Mouse (Mus musculus): ENCODE measurements at regions not wholly inside any gene's neighbourhood (a gene's known extent, or its start where the extent isn't known, plus 50 kb on each side); places are given as distances from the start of the nearest gene placed in this dataset.
"Not testable (repeated sequence)": the region's sequence is repeated elsewhere in the genome, so short reads cannot be mapped to it uniquely, and the experiment has no call there.

DNA sequence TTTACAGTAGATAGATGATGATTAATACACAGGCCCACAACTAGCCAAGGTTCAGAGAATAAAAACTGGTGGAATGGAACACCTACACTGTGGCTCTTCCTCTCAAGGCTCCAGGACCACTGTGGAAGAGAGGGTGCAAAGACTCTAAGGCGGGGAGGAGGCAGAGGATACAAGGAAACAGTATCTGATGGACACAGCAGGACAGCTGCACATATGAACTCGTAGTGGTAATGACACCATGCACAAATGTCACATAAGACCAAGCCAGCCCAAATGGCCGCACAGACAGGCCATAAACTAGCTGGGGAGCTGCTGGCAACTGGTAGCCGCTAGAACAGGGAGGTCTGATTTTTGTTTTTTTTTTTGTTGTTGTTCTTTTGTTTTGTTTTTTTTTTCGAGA, 197.0 kb upstream of the Serp2 start:
- DNase-seq (ENCODE audit: low spot score): no peak

DNA sequence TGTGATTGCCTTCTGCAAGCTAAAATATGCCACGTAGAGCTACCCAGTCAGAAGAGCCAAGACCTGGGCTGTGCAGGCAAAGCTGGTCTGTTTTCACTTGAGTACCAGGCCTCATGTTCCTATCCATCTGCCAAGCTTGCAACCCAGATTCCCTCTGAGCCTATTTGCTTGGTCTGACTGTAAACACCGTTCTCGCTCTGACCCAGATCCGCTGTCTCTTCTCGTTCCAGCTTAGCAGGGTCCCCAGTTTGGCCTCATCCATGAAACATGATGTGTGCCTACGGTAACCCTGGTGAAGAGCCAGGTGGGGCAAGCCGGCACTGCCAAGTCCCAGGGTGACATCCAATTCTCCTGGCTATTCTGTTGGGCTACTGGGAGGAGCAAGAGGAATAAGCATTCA, 192.5 kb upstream of the Serp2 start:
- no peak for DNase-seq (ENCODE audit: low spot score)

DNA sequence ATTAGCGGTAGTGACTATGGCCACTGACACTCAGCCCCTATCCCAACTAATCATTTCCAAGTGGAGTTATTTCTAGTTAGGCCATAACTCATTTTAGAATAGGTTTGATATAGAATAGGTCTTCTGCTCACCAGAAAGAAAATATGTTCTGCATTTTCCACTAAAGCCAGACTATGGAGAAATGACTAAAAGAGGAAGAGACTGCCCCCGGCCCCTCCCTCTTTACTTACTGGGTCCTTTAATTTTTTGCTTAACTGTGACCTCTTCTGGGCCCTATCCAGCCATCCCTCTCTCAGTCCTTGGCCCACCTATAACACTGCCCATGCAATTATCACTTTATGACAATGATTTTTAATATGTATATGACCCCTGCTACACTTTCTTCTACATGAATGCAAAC, 192.0 kb upstream of the Serp2 start:
- DNase-seq (ENCODE audit: low spot score): no peak

DNA sequence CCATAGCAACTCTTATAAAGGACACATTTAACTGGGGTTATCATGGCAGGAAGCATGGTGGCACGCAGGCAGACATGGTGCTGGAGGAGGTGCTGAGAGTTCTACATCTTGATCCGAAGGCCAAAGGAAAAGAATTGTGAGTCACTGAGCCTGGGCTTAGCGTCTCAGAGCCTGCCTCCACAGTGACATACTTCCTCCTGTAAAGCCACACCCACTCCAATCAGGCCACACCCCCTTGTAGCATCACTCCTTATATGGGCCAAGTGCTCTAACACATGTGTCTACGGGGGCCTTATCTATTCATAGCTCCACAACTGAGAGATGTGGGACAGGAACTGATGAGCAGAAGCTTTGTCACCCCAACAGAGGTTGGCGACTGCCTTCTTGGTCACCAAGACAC, 191.1 kb upstream of the Serp2 start:
- DNase-seq (ENCODE audit: low spot score): no peak

DNA sequence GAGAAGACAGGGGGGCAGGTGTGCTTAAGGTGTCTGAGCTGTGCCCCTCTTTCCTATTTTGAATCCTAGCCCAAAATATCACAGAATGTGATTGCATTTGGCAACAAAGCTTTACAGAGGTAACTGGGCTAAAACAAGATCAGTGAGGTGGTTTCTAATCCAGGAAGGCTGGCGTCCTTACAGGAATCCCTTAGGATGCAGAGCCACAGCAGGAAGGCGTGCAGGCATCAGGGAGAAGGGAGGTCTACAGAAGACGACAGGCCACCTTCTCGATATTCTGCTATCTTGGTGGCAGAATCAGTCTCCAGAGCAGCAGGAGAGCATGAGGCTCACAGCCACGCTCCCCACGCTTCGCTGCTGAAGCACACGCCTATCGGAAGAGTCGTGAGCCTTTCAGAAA, 189.6 kb upstream of the Serp2 start:
- no peak for DNase-seq (ENCODE audit: low spot score)

DNA sequence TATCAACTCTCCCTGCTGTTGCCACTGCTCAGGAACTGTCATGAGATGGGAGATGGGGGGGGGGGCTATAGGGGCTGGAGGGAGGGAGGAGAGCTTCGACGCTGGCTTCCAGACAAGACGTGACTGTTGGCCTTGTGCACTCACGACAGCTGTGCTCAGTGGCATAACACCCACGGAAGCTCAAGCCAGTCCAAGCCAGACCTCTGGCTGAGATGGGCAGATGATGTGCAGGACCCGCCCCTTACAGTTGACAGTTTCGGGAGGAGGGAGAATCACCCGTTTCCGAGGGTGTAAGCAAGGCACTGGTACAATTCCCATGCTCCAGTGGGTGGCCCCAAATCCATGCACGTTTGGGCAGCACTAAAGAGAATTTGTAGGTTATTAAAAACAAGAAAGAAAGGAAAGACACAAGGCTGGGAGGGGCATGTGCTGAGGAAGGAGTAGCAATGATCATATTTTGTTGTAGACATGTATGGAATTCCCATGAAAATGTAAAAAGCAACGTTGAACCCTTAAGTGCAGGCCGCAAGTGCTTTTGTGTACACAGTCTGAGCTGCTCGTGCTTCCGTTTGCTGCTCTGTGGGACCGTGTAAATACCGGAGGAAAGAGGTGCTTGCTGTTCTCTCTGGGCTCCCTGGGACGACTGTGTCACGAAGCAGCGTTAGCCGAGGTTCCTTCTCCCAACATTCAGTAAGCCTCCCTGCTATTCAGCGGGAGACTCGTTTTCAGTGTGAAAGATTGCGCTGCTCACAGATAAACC, 188.2 kb upstream of the Serp2 start:
- DNase-seq (ENCODE audit: low spot score): no peak

DNA sequence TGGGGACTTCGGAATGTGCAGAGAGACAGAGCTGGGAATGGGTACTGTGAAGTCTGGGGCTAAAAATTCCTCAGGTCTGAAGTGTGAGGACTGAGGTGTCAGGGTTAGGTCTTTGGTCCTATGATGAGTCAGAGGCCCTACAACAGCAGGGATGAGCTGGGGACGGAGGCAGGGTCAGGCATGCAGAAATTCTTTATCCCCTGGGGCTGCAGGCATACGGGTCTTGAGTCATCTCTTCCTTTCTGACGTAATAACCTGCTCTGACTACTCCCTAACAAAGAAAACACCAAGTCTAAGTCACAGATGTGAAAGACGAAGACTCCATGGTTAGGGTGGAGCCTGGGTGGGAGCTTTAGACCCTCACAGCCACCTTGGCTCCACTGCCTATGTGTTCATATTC, 185.6 kb upstream of the Serp2 start:
- DNase-seq (ENCODE audit: low spot score): no peak

DNA sequence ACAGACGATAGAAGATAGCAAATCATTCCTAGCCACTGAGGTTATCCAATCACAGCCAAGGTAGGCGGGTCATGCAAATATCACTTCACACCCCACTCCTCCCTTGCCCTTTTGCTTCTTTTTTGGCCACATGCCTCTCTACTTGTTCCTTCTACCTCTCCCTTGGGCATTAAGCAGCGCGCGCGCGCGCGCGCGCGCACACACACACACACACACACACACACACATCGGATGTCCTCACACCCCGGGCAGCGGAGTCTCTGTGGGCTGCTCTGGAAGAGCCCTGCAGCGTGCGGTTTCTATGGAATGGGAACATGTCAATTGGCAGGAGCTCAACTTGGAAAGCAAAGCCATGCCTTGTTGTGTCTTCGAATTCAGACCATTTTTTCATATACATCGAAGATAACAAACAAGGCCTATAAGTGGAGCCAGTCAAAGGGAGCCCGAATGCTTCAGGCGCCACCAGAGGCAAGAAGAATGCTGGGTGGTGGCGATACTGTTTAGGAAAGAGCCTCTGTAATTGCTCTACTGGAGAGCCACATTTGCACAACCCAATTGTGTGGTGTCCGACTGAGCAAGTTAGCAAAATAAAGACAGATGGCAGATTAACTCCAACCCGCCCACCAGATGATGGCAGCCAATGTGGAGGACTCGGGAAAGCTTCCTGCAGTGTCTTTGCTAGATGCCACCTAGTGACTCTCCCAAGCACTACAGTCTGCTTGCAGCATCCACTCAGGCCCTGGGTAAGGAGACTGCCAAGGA, 183.3 kb upstream of the Serp2 start:
- DNase-seq (ENCODE audit: low spot score): peak; percentile 60

DNA sequence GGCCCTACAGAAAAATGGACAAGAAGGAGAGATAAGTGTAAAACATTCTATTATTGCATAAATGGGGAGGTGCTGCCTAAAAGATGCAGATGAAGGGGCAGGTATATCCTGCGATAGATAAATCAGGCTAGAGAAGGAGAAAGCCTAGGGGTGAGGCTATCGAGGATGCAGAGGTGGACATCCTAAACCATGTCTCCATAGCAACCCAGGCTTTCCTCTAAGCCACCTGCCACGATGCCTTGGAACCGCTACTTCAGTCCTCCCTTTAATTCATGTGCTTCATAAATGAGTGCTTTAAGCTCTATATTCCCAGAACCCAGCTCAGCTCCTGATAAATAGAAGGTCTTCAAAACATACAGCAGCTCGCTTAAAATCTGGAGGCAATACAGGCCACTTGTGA, 179.3 kb upstream of the Serp2 start:
- no peak for DNase-seq (ENCODE audit: low spot score)

DNA sequence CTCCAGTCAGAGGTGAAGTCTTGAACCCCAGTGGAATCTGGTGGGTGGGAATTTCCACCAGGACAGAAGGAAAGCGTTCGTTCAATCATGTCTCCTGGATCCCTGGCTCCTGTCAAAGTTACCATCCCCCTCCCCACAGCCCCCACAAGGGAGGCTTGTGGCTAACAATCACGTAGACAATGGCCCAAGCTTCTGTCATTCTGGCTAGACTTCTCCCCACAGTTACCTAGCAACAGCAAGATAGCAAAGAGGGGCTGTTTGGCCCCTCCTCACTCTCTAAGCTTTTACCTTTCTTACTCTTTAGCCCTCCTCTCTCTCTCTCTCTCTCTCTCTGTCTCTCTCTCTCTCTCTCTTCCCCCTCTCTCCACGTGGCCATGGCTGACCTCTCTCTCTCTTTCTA, 178.4 kb upstream of the Serp2 start:
- peak; percentile 20 for DNase-seq (ENCODE audit: low spot score)

DNA sequence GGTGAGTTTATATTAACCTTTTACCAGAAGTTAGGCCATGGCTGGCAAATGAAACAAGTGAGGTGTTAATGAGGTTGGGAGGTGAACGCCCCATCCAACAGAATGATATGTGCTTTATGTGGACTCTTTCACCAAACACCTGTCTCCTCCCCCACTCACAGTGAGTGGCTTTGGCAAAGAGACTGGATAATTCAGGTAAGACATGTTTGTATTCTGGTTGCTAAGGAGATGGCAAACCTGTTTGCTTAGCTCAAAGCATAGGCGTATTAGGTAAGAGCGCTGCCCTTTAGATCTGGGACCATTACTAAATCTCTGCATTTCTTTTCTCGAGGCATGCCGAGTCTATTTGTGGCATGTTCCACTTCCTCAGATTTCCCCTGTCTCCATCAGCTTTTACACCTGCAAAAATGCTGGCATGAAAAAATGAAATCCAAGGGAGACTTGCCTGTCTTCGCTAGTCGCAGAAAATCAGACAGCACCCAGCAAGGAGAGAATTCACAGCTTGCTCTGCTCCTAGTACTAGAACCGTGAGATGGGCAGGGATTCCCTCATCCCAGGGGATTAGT, 176.7 kb upstream of the Serp2 start:
- no peak for DNase-seq (ENCODE audit: low spot score)

DNA sequence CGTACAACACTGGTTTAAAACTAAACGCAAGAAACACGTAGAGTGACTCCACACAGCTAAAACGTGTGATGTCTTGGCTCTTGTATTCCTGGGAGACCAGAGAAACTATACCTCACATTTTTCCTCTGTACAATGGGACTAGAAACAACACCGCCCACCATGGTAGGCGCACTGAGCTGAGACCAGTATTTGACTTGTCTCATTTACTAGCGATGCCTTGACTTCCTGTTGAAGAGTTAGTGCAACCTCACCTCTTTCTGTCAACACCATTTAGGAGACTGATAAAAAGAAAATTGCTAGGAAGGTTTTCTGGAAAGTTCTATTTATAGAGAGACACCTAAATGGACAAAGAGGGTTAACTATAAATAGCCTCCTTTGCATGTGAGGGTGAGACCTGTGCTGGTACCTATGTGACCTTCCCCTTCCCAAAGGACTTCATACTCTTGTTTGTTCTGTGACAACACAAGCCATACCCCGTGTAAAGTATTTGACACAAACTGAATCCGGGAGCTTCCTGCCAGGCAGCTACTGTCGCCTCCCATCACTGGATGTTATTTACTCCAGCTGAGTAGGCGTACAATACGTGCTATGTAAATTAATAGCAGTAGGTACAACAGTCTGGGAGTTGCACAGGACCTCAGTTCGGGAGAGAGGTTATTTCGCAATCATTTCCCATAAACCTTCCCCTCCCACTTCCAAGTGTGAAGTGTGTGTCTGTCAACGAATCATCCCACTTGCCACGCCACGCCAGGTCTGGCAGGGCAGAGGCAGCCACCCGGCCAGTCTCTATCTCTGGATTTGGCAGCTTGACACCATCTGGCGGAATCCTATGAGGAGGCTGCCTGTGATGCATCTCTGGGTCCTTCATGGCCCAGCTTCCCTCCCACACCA, 174.7 kb upstream of the Serp2 start:
- no peak for DNase-seq (ENCODE audit: low spot score)

DNA sequence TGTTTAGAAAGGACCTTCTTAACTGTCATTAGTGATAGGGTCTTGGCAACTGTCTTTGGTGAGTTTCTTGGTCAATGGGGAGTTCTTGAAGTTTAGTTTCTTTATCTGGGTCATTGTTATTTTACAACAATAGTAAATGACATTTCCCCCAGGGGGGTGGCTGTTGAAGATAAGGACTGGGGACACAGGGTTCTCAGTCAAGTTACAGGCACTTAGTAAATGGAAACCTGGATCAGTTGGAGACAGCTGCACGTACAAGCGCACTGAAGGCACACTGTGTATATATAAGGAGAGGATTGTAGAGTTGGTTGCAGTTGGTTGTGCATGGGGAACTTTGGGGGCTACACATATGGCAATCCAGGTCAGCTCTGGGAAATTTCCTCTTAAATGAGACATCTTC, 169.2 kb upstream of the Serp2 start:
- no peak for DNase-seq (ENCODE audit: low spot score)

DNA sequence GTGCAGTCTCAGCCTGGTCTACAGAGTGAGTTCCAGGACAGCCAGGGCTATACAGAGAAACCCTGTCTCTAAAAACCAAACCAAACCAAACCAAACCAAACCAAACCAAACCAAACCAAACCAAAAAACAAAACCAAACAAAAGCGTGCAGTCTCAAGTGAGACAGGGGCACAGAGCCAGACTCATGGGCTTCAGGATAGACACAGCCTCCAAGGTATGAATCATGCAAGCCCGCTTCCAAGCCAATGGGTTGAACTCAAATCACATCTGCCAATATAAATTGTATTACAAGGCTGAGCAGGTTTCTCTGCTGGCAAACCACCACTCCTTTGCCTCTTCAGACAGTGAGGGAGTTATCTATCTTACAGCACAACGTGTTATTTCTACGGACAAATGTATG, 168.5 kb upstream of the Serp2 start:
- not testable (repeated sequence) for DNase-seq (ENCODE audit: low spot score)

DNA sequence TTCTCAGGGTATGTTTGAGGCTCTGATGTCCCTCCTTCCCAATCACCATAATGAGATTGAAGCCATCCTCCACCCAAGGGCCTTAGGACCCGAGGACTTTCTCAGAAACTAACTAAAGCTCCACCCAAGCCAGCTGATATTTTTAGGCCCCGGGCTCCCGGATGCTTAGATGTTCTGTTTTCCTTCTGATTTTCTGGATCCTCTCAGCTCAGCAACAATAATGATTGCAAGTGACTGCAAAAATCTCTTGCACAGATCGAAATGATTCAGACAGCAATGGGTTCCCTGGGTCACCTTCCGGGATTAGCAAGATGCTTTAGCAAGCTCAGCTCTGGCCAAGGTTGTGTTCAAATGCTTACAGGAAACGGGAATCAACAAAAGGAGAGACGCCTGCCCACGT, 168.1 kb upstream of the Serp2 start:
- no peak for DNase-seq (ENCODE audit: low spot score)

DNA sequence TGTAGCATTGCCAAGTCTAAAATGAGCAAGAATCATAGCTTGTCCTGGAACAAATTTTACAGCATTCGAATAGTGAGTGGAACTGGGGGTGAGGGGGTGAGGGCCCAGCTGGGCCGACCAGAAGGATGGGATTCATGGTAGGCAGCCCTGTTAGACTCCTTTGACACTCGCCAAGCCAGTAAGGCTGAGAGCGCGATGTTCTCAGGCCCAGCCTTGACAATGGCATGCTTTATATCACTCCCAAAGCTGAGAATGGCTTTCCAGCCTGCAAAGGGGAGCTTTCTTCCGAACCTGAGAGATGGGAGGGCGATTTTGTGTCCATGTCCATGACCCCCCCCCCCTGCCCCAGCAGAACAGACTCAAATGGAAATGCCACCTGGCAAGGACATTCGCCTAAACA, 167.7 kb upstream of the Serp2 start:
- no peak for DNase-seq (ENCODE audit: low spot score)

DNA sequence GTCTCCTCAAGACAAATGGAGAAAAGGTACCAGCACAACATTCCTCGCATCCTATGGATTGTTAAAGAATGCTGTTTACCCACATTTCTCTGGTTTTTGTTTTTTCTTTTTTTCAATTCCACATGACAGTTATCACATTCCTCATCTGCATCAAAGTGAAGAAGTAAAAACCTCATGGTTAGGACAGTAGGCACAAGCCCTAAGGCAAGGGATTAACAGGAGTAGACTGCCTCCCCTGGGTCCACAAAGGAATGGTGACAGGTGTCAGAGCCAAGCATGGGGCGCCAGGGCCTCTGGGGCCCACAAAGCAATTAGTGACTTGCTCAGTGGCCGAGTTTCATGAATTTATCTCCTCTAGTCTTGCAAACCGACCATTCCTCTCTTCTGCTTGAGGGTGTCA, 166.9 kb upstream of the Serp2 start:
- peak; percentile 33 for DNase-seq (ENCODE audit: low spot score)

DNA sequence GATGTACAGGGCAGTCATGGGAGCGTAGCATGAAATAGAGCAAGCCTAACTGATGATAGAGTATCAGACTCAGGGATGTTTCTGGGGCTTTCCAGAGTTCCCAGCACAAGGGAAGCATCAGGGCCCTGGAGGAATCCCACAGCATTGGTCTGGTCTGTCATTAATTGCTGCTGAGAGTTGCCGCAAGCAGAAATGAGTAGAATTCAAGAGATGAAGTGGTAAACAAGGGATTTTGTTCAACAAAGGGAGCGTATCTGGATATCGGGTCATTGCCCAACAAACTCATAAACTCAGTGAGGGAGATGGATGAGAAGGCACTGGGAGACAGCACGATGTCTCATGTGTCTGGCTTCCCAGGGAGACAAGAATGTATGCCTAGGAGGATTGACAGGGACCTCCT, 165.6 kb upstream of the Serp2 start:
- DNase-seq (ENCODE audit: low spot score): no peak

DNA sequence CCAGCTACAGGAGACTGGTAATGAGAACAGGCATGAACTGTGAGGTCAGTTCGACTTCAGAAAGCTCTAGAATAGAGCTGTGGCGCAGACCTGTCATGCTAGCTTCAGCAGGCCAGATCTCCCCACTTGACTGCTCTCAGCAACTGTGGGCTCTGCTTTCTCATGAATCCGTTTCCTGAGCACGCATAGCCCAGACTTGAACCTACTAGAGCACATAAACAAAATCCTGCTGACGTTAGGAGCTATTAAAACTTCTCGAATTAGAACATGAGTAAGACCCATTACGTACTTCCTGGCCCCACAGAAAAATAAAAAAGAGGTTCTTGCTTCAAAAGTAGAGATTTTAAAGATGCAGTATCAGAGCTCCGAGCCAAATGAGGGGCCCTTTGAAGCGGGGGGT, 165.1 kb upstream of the Serp2 start:
- no peak for DNase-seq (ENCODE audit: low spot score)

DNA sequence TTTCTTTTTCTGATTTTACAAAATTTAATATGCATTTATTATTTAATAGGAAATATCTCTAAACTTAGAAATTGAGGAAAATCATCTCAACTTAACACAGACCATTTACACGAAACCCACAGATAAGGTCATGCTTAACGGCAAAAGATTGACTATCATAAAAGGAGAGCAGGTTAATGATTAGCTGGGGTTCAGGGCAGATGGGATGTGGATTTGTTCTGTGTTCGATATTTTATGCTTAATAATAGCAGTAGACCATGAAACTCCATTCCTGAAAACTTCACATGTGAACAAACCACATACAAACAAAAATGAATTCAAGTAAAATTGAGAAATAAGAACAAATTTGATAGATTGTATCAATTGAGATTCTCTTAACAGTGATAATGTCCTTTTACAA, 160.4 kb upstream of the Serp2 start:
- DNase-seq (ENCODE audit: low spot score): no peak

DNA sequence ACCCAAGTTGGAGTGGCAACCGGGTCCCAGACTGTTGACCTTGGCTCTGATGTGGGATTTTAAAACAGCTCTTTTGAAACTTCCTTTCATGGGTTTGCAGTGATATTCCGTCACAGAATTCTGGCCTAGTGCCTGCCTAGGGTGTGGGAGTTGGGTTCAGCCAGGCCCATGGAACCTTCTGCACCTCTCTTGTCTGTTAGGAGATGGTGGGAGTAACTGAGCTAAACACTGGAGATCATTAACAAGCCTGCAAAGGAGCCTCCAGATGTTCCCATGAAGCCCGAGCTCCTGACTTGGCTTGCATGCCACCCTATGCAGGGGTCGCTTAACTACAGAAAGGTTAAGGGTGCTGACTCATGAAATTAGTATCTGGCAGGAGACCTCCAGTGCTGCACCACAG, 158.0 kb upstream of the Serp2 start:
- no peak for DNase-seq (ENCODE audit: low spot score)

DNA sequence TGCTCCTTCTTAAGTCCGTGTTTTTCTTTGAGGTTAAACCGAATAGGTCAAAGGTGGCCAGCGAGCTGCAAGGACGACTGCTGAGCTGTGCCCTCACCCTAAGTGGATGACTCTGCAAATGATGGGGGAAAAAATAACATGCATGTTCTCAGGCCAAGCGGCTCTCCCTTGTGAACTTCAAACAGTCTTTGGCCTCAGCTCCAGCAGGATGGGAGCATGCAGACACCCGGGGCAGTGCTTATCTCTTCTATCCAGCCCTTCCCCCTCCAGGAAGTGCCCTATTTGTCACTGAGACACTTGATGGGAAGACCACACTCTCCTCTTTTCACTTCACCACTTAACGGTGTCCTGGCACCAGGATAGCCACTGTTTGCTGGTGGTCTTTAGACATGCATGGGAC, 157.3 kb upstream of the Serp2 start:
- no peak for DNase-seq (ENCODE audit: low spot score)

DNA sequence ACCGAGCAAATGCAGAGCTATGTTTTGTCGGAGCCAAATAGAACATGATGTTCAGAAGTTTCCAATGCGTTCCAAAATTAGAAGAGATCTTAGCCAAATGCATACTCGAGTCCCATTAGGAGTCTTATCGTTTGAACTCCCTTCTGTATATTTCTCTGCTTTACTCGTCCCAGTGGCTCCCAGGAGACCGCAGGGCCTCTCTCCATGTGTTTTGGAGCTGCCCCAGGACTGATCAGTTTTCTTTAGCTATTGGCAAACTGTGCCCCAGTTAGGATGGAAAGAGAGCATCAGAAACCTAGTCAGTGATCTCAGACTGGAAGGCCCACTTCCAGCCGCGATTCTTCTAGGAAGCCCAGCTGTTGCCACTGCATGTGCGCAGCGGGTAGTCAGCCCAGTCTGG, 152.0 kb upstream of the Serp2 start:
- no peak for DNase-seq (ENCODE audit: low spot score)
